Mouse (Mus musculus) spleen, adult 2 months (tissue): ENCODE measurements around the gene Sik1. TPM values are rescaled to one million over a fixed set of nuclear protein-coding genes. Genes with fewer than 3 reads are reported as not detected.
A peak's percentile ranks its signal among the peaks of the same experiment; 100 is the strongest.

Experiments
- DNase-seq, 2 experiments: peaks; one replicate each; pipeline versions ENCODE4 v3.0.0 to v3.0.0-alpha.2; 2012 to 2021; ENCODE audit warnings: low spot score in 2 of 2, low read depth in 1 of 2
- H3K27ac ChIP-seq: fragments of 200-500 bp; 2 replicates; pipeline ENCODE4 v1.5.1; 2012; ENCODE audit warnings: low read length, inconsistent platforms; ENCODE audit not compliant: insufficient read depth
- H3K27me3 ChIP-seq: fragments of 200-500 bp; 2 replicates; pipeline ENCODE4 v1.6.1; 2012; ENCODE audit warnings: mild to moderate bottlenecking, moderate library complexity, low read length, inconsistent platforms; ENCODE audit not compliant: control insufficient read depth, insufficient read depth
- H3K36me3 ChIP-seq: fragments of 200-500 bp; 2 replicates; pipeline ENCODE4 v1.6.1; 2012; ENCODE audit warnings: mild to moderate bottlenecking, low read length, inconsistent platforms; ENCODE audit not compliant: control insufficient read depth, insufficient read depth
- H3K4me1 ChIP-seq: fragments of 200-500 bp; 2 replicates; pipeline ENCODE4 v1.6.1; 2011; ENCODE audit warnings: inconsistent platforms; ENCODE audit not compliant: control insufficient read depth, insufficient read depth, insufficient read length
- H3K4me3 ChIP-seq: fragments of 200-500 bp; 2 replicates; pipeline ENCODE4 v1.5.1; 2011; ENCODE audit warnings: mild to moderate bottlenecking, inconsistent platforms; ENCODE audit not compliant: insufficient read depth, insufficient read length; ENCODE audit errors: extremely low read depth
- CTCF ChIP-seq: fragments of 200-500 bp; IDR thresholded peaks from 2 replicates; pipeline ENCODE4 v1.5.1; 2011; ENCODE audit warnings: mild to moderate bottlenecking, inconsistent platforms; ENCODE audit not compliant: insufficient read depth, insufficient read length, insufficient replicate concordance; ENCODE audit errors: extremely low read depth
- POLR2A ChIP-seq: fragments of 200-500 bp; IDR thresholded peaks from 2 replicates; pipeline ENCODE4 v1.6.1; 2011; ENCODE audit warnings: low read depth, low read length, inconsistent platforms
- WGBS: fragments of 180-500 bp; shearing (Covaris S2); methylation state at CpG from one replicate; pipeline ENCODE4 v1.1.7; 2018; 5-methylcytosine and 5-hydroxymethylcytosine counted together
- polyA plus RNA-seq: library from polyadenylated mRNA; depleted of rRNA; stranded (reverse); fragments of >200 nt; gene quantifications from 2 replicates; pipeline ENCODE4 v1.2.3, GENCODE M21; 2012; rRNA removed

Sik1 gene
- 56.4 and 67.8 TPM in 2 replicates for polyA plus RNA-seq

DNA sequence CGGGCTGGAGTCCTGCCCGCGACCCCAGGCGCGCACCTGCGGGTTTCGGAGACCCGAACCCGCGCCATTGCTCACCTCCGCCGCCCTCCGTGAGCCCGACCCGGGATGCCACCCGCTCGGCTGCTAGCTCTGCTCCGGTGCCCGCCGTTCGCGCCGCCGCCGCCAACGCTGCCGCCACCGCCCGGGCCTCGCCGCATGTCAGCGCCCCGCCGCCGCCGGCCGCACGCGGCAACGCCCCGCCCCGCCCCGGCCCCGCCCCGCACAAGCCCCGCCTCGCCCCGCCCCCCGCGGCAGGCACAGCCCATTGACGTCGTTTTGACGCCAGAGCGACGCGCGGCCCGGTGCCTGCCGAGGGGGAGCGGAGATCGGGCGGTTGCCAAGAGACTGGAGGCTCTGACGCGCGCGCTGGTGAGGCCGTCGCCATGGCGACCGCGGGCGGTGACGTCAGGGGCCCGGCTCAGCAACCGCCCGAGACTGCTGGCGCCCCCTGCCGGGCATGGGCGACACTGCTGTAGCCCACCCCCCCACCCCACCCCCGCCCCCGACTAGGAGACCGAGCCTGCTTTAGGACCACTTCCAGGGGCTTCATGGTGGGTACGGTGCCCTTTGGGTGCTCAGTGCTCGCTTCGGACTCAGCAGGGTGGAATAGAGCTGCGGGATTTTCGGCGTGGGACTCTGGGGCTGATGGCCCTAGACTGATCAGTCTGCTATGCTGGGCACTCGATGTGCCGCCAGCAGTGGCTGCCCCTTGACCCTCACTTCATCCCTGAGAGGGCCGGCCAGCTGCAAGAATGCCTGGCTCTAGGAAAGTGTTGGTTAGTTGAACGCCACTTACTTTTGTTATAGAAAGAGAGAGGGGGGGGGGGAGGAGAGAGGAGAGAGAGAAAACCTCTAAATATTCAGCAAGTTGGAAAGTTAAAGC is at the start of gene Sik1:
Gene Sik1, minus strand, starts transcription at position 208 of the 922 bp plus-strand sequence.
- 2% methylated on average over 69 of the region's 92 CpGs for whole genome bisulfite sequencing
- peak within 1 kb of the TSS; percentile 88 for H3K27ac ChIP-seq
- peak; percentile 93 to 98 for DNase-seq
- no peaks in the 10 kb centered on the region for H3K27me3 ChIP-seq
- peaks cover 8% of the 10 kb centered on the region for H3K36me3 ChIP-seq
- peak within 1 kb of the TSS; percentile 74 for H3K4me3 ChIP-seq
- TF ChIP-seq POLR2A (peak; percentile 36), CTCF (peak; percentile 67)
- H3K4me1 ChIP-seq: peaks cover 14% of the 10 kb centered on the region; the same call in 1 of the 2 replicates

DNA sequence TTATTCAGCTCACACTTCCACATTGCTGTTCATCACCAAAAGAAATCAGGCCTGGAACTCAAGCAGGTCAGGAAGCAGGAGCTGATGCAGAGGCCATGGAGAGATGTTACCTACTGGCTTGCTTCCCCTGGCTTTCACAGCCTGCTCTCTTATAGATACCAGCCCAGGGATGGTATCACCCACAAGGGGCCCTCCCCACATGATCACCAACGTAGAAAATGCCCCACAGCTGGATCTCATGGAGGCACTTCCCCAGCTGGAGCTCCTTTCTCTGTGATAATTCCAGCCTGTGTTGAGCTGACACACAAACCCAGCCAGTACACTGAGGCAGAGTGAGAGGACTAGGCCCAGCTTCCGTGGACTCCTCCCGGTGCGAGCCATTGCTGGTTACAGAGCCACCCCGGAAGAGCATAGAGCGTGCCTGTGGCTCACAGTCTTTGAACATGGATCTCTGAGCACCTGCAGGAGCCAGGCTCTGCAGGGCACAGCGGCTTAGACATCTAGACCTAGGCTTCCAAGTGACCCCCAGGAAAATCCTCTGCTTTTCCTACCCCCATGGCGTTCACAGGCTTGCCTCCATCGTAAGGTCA is 49.7 kb upstream of the Sik1 start:
- WGBS: 54% methylated on average over 9 of the region's 9 CpGs
- TF ChIP-seq CTCF: no peak
- no peak for TF ChIP-seq POLR2A
- H3K27ac ChIP-seq: peak overlapping the region; percentile 67
- no peaks in the 10 kb centered on the region for H3K36me3 ChIP-seq
- 0 out of 2 replicates have a peak overlapping the region, but pooled peaks have one; percentile 7 for H3K4me3 ChIP-seq
- H3K27me3 ChIP-seq: no peaks in the 10 kb centered on the region
- peaks cover 8% of the 10 kb centered on the region; the same call in 1 of the 2 replicates for H3K4me1 ChIP-seq
- no peak for DNase-seq

DNA sequence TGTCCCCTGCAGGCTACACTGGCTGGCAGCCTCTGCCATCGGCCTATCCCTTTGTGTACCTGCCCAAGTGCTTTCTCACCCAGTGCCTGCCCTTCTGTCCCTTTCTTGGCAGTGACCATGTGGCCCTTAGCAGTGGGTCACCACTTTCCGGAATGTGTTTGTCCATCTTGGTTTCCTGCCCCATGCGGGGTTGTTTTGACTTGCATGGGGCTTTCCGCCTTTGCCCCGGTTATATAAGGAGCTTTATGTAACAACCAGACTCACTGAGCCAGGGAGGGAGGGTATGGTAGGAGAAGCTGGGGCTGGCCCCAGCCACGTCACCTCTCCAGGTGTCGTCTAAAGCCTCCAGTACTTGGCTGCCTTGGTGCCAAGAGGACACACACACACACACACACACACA is 48.4 kb upstream of the Sik1 start:
- TF ChIP-seq POLR2A (no peak), CTCF (no peak)
- H3K27me3 ChIP-seq: no peaks in the 10 kb centered on the region
- H3K27ac ChIP-seq: no peak overlapping the region
- no peak overlapping the region for H3K4me3 ChIP-seq
- no peak for DNase-seq
- 84% methylated on average over 7 of the region's 7 CpGs for WGBS
- H3K36me3 ChIP-seq: no peaks in the 10 kb centered on the region
- peaks cover 8% of the 10 kb centered on the region; the same call in 1 of the 2 replicates for H3K4me1 ChIP-seq

DNA sequence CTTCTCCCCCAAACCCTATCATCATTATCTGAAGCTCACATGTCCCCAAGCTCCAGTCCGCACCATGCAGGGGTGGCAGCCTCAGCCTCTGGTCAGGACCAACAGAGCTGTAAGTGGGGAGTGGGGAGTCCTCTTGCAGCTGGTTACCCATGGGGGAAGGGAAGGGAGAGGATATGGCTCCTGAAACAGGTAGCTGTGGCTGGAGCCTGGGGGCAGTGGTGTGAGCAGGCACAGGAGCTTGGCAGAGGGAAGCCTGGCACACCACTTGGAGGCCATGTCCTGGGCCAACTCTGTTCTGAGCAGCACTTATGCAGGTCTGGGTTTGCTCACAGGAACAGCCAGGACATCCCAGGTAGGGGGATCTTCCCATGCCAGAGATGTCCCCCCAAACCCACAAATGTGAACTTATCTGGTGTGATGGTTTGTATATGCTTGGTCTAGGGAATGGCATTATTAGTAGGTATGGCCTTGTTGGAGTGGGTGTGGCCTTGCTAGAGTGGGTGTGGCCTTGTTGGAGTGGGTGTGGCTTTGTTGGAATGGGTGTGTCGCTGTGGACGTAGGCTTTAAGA is 47.1 kb upstream of the Sik1 start:
- H3K27ac ChIP-seq: peak overlapping the region; percentile 31; the same call in 1 of the 2 replicates
- no peak for DNase-seq
- 90% methylated on average over 3 of the region's 3 CpGs for WGBS

DNA sequence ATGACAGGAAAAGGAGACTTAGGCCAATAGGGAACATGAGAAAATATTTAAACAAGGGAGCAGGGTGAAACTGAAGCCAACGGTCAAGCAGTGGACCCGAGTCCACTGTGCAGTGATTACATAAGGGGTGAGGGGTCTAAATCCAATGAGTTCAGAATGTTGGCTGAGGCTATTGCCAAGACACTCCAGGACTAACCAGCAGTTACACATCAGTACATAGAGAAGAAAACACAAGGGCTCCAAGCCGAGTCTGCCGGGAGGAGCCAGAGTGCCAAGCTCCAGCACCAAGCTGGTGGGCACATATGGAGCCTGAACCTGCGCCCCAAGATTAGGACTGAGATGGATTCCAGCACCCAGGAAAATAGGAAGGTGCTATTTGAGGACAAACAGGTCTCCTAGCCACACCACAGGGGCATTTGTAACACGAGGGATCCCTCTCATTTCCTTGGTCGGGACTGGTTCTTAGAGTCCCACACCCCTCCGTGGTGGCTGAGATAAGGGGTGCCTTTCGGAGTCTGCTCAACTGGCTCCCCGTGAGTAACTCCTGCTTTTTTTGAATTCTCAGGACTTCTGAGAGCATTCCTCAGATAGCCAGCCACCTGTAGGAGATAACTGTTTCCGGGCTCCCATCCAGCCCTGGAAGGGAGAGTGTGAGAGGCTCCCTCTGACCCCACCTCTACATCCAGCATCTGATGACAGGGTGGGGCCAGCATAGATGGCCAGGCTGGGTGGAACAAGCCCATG is 46.0 kb upstream of the Sik1 start:
- 85% methylated on average over 11 of the region's 11 CpGs for WGBS
- Histone ChIP-seq H3K27me3 (no peaks in the 10 kb centered on the region), H3K4me3 (no peak overlapping the region), H3K4me1 (peaks cover 8% of the 10 kb centered on the region; the same call in 1 of the 2 replicates), H3K36me3 (no peaks in the 10 kb centered on the region), H3K27ac (no peak overlapping the region)
- TF ChIP-seq CTCF: no peak
- no peak for TF ChIP-seq POLR2A
- no peak for DNase-seq

More for the DNA sequence above, 47.1 kb upstream of the Sik1 start:
- peaks cover 8% of the 10 kb centered on the region; the same call in 1 of the 2 replicates for H3K4me1 ChIP-seq
- TF ChIP-seq CTCF (no peak), POLR2A (no peak)
- H3K36me3 ChIP-seq: no peaks in the 10 kb centered on the region
- no peaks in the 10 kb centered on the region for H3K27me3 ChIP-seq
- H3K4me3 ChIP-seq: no peak overlapping the region

DNA sequence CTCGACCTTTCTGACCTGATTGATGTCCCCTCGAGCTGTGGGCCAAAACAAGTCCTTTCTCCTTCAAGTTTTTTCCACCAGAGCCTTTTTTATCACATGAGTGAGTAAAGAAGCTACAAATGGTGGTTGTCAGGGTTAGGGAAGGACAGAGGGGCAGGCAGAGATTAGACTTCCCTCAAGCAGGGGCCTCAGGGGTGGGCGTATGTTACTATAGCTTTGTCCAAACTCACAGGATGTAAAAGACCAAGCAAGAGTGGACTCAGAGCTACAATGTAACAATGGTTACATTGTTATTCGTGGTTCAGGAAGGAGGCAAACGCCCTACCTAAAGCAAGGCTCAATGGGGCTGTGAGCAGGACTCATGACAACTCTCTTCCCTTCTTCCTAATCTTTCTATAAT is 43.3 kb upstream of the Sik1 start:
- Histone ChIP-seq H3K27ac (no peak overlapping the region), H3K27me3 (no peaks in the 10 kb centered on the region), H3K36me3 (no peaks in the 10 kb centered on the region), H3K4me1 (no peaks in the 10 kb centered on the region), H3K4me3 (no peak overlapping the region)
- DNase-seq: no peak
- TF ChIP-seq CTCF (no peak), POLR2A (no peak)
- 72% methylated on average over 5 of the region's 5 CpGs for WGBS
